Mouse (Mus musculus) hindbrain, embryonic 14.5 days (tissue): ENCODE data around the gene 4930470P17Rik. TPM values are rescaled to one million over a fixed set of nuclear protein-coding genes. Genes with fewer than 3 reads are reported as not detected.
A peak's percentile ranks its signal among the peaks of the same experiment; 100 is the strongest.
"Not testable (repeated sequence)": the region's sequence is repeated elsewhere in the genome, so short reads cannot be mapped to it uniquely, and the experiment has no call there.

Experiments
- ATAC-seq: fragments of 200-750 bp; cut with Nextera tagmentation; 2 replicates; pipeline ENCODE4 v1.8.0; 2017; ENCODE audit warnings: moderate number of reproducible peaks, mild to moderate bottlenecking, moderate TSS enrichment, moderate library complexity; ENCODE audit not compliant: low FRiP score
- DNase-seq: peaks from one replicate; pipeline ENCODE4 v3.0.0-alpha.2; 2015; ENCODE audit warnings: low spot score
- H3K27ac ChIP-seq: fragments of 300-500 bp; sonication (generic); 2 replicates; pipeline ENCODE4 v1.5.1; 2014; ENCODE audit warnings: mild to moderate bottlenecking, moderate library complexity
- H3K27me3 ChIP-seq: fragments of 300-500 bp; sonication (generic); 2 replicates; pipeline ENCODE4 v1.6.1; 2014; ENCODE audit warnings: mild to moderate bottlenecking, low read length, mixed read lengths; ENCODE audit not compliant: control insufficient read depth, insufficient read depth
- H3K36me3 ChIP-seq: fragments of 300-500 bp; sonication (generic); replicated peaks from 2 replicates; pipeline ENCODE4 v1.6.1; 2014; ENCODE audit not compliant: control insufficient read depth, insufficient read depth
- H3K4me1 ChIP-seq: fragments of 300-500 bp; sonication (generic); replicated peaks from 2 replicates; pipeline ENCODE4 v1.6.1; 2014; ENCODE audit warnings: antibody characterized with exemption, low read length, mixed read lengths; ENCODE audit not compliant: control insufficient read depth, insufficient read depth
- H3K4me2 ChIP-seq: fragments of 300-500 bp; sonication (generic); replicated peaks from 2 replicates; pipeline ENCODE4 v1.6.1; 2014; ENCODE audit warnings: mild to moderate bottlenecking, moderate library complexity
- H3K4me3 ChIP-seq: fragments of 300-500 bp; sonication (generic); replicated peaks from 2 replicates; pipeline ENCODE4 v1.5.1; 2014; ENCODE audit warnings: mild to moderate bottlenecking, low read length
- H3K9ac ChIP-seq: fragments of 300-500 bp; sonication (generic); 2 replicates; pipeline ENCODE4 v1.6.1; 2014
- H3K9me3 ChIP-seq: fragments of 300-500 bp; sonication (generic); 2 replicates; pipeline ENCODE4 v1.6.1; 2016; ENCODE audit warnings: low read length; ENCODE audit not compliant: control insufficient read depth
- WGBS: fragments of 180-500 bp; shearing (Covaris S2); extraction: QIAGEN DNeasy Blood & Tissue Kit; methylation state at CpG from one replicate; pipeline ENCODE4 v1.1.7; 2014; 5-methylcytosine and 5-hydroxymethylcytosine counted together
- polyA plus RNA-seq: library from polyadenylated mRNA; unstranded; fragments of >200 nt; fragmentation: Nextera tagmentation; extraction: Ambion mirVana; gene quantifications from 2 replicates; pipeline ENCODE4 v1.2.1, GENCODE M21; 2014

Gene 4930470P17Rik
- polyA plus RNA-seq, 1 experiment from 2014 or later, result 0.13 TPM

GRCm38 (mm10) chr2:170630553-170630952 lies 28.7 kb upstream of the 4930470P17Rik start:
- no peak for ATAC-seq

GRCm38 (mm10) chr2:170627991-170628390 lies 26.2 kb upstream of the 4930470P17Rik start:
- H3K9me3 ChIP-seq, result not testable (repeated sequence)
- 91% methylated on average over 11 of the region's 11 CpGs for WGBS

More at GRCm38 (mm10) chr2:170630553-170630952, 28.7 kb upstream of the 4930470P17Rik start:
- no peak overlapping the region for H3K9ac ChIP-seq
- H3K36me3 ChIP-seq, result no peaks in the 10 kb centered on the region
- H3K9me3 ChIP-seq, result no peaks in the 10 kb centered on the region
- 87% methylated on average over 11 of the region's 11 CpGs for WGBS
- no peak overlapping the region for H3K27ac ChIP-seq
- no peak overlapping the region for H3K4me2 ChIP-seq
- no peaks in the 10 kb centered on the region for H3K27me3 ChIP-seq
- DNase-seq, result no peak
- H3K4me3 ChIP-seq, result no peak overlapping the region
- peaks cover 13% of the 10 kb centered on the region; the same call in 1 of the 2 replicates for H3K4me1 ChIP-seq

GRCm38 (mm10) chr2:170624201-170624880 lies 22.5 kb upstream of the 4930470P17Rik start:
- H3K4me3 ChIP-seq, H3K4me1 ChIP-seq, H3K9me3 ChIP-seq, H3K9ac ChIP-seq, H3K4me2 ChIP-seq, H3K27ac ChIP-seq, ATAC-seq, DNase-seq, H3K27me3 ChIP-seq, H3K36me3 ChIP-seq: not testable (repeated sequence)
- 88% methylated on average over 1 of the region's 1 CpGs for WGBS

More at GRCm38 (mm10) chr2:170627991-170628390, 26.2 kb upstream of the 4930470P17Rik start:
- not testable (repeated sequence) for H3K4me1 ChIP-seq, H3K27ac ChIP-seq, H3K36me3 ChIP-seq, DNase-seq, H3K4me2 ChIP-seq, H3K27me3 ChIP-seq, H3K4me3 ChIP-seq, H3K9ac ChIP-seq, ATAC-seq

GRCm38 (mm10) chr2:170622985-170623384 lies 21.2 kb upstream of the 4930470P17Rik start:
- H3K27me3 ChIP-seq, result no peaks in the 10 kb centered on the region
- no peak overlapping the region for H3K27ac ChIP-seq
- peaks cover 4% of the 10 kb centered on the region; the same call in 1 of the 2 replicates for H3K4me1 ChIP-seq
- no peaks in the 10 kb centered on the region for H3K36me3 ChIP-seq
- no peak overlapping the region for H3K4me3 ChIP-seq
- no peak overlapping the region for H3K4me2 ChIP-seq
- H3K9ac ChIP-seq, result no peak overlapping the region
- 88% methylated on average over 13 of the region's 13 CpGs for WGBS
- DNase-seq (no peak), ATAC-seq (no peak)
- no peaks in the 10 kb centered on the region for H3K9me3 ChIP-seq

- Histone ChIP-seq H3K4me1 (peaks cover 4% of the 10 kb centered on the region; the same call in 1 of the 2 replicates), H3K27ac (peak overlapping the region; percentile 7; the same call in 1 of the 2 replicates), H3K27me3 (no peaks in the 10 kb centered on the region), H3K36me3 (no peaks in the 10 kb centered on the region), H3K9me3 (no peaks in the 10 kb centered on the region), H3K4me2 (no peak overlapping the region), H3K9ac (no peak overlapping the region), H3K4me3 (no peak overlapping the region)
- no peak for ATAC-seq
- WGBS, result 49% methylated on average over 12 of the region's 12 CpGs
- DNase-seq, result no peak
Measured at GRCm38 (mm10) chr2:170618862-170619492, 17.2 kb upstream of the 4930470P17Rik start.

GRCm38 (mm10) chr2:170611794-170612193 lies 10.0 kb upstream of the 4930470P17Rik start:
- H3K9ac ChIP-seq, H3K4me1 ChIP-seq, H3K27me3 ChIP-seq, H3K36me3 ChIP-seq, DNase-seq, H3K4me2 ChIP-seq, ATAC-seq, H3K9me3 ChIP-seq, H3K4me3 ChIP-seq, H3K27ac ChIP-seq: not testable (repeated sequence)
- WGBS, result 88% methylated on average over 5 of the region's 5 CpGs

- no peaks in the 10 kb centered on the region for H3K36me3 ChIP-seq
- no peak for DNase-seq
- no peaks in the 10 kb centered on the region for H3K9me3 ChIP-seq
- ATAC-seq, result no peak
- no peak overlapping the region for H3K4me3 ChIP-seq
- H3K4me1 ChIP-seq, result no peaks in the 10 kb centered on the region
- H3K27ac ChIP-seq, result no peak overlapping the region
- no peak overlapping the region for H3K4me2 ChIP-seq
- H3K9ac ChIP-seq, result no peak overlapping the region
- 79% methylated on average over 5 of the region's 5 CpGs for WGBS
- H3K27me3 ChIP-seq, result no peaks in the 10 kb centered on the region
Measured at GRCm38 (mm10) chr2:170601171-170601570, 646 bp downstream of the 4930470P17Rik start.

GRCm38 (mm10) chr2:170597586-170597985 lies 4.2 kb downstream of the 4930470P17Rik start:
- WGBS, result 16% methylated on average over 2 of the region's 2 CpGs
- no peak for ATAC-seq
- no peak overlapping the region for H3K4me3 ChIP-seq
- no peak for DNase-seq
- H3K4me2 ChIP-seq, result no peak overlapping the region
- no peaks in the 10 kb centered on the region for H3K27me3 ChIP-seq
- no peak overlapping the region for H3K27ac ChIP-seq
- H3K9me3 ChIP-seq, result peaks cover 5% of the 10 kb centered on the region
- no peaks in the 10 kb centered on the region for H3K36me3 ChIP-seq
- no peak overlapping the region for H3K9ac ChIP-seq
- H3K4me1 ChIP-seq, result no peaks in the 10 kb centered on the region

GRCm38 (mm10) chr2:170596726-170597125 lies 5.1 kb downstream of the 4930470P17Rik start:
- Histone ChIP-seq H3K36me3 (no peaks in the 10 kb centered on the region), H3K4me3 (no peak overlapping the region), H3K4me2 (no peak overlapping the region), H3K9ac (no peak overlapping the region), H3K27me3 (no peaks in the 10 kb centered on the region), H3K9me3 (peaks cover 5% of the 10 kb centered on the region), H3K4me1 (no peaks in the 10 kb centered on the region), H3K27ac (no peak overlapping the region)
- 0% methylated on average over 1 of the region's 1 CpGs for WGBS
- ATAC-seq, result no peak
- peak; percentile 64 for DNase-seq
